Mouse (Mus musculus): ENCODE measurements at regions not wholly inside any gene's neighbourhood (a gene's known extent, or its start where the extent isn't known, plus 50 kb on each side); places are given as distances from the start of the nearest gene placed in this dataset.
"Not testable (repeated sequence)": the region's sequence is repeated elsewhere in the genome, so short reads cannot be mapped to it uniquely, and the experiment has no call there.

- Histone ChIP-seq H3K4me3 (ENCODE audit: low read depth, low read length) (no peak overlapping the region), H3K36me3 (ENCODE audit: control insufficient read depth, insufficient read depth, low read length) (no peaks in the 10 kb centered on the region), H3K27ac (ENCODE audit: insufficient read depth, low read depth, low read length) (no peak overlapping the region), H3K27me3 (ENCODE audit: control insufficient read depth, insufficient read depth, low read length) (no peaks in the 10 kb centered on the region), H3K4me1 (ENCODE audit: control insufficient read depth, insufficient read depth, insufficient read length, low read length) (peaks cover 5% of the 10 kb centered on the region; the same call in 1 of the 2 replicates)
- 60% methylated on average over 3 of the region's 3 CpGs for WGBS
- no peak for TF ChIP-seq POLR2A (IDR thresholded peaks at IDR 0.05; ENCODE audit: low read depth, low read length)
- no peak for TF ChIP-seq CTCF (IDR thresholded peaks at IDR 0.05; ENCODE audit: extremely low read depth, insufficient read length, insufficient replicate concordance, low read depth, low read length)
Observed at GRCm38 (mm10) chr13:44678121-44678520, 51.2 kb upstream of the Jarid2 start.

GRCm38 (mm10) chr13:44679457-44679856, 49.8 kb upstream of the Jarid2 start:
- not testable (repeated sequence) for H3K27ac ChIP-seq (ENCODE audit: insufficient read depth, low read depth, low read length); H3K4me3 ChIP-seq (ENCODE audit: low read depth, low read length); H3K36me3 ChIP-seq (ENCODE audit: control insufficient read depth, insufficient read depth, low read length); H3K27me3 ChIP-seq (ENCODE audit: control insufficient read depth, insufficient read depth, low read length); H3K4me1 ChIP-seq (ENCODE audit: control insufficient read depth, insufficient read depth, insufficient read length, low read length)
- 99% methylated on average over 7 of the region's 7 CpGs for WGBS

All from small intestine, adult 2 months (tissue).